ENCODE assay signal across 9 mouse cellular contexts in genomic region chr16:18581623-18582205, GRCm38 (mm10). TPM values are rescaled to one million over a fixed set of nuclear protein-coding genes. Genes with fewer than 3 reads are reported as not detected.
A peak's percentile ranks its signal among the peaks of the same experiment; 100 is the strongest.
DNase-seq lines count a peak whose midpoint lies in the region; ATAC-seq and TF ChIP-seq lines count a peak whose summit lies in the region.
"Had no signal": no experiment of that assay in that cellular context is flagged by ENCODE, and none has a peak within 500 bp of the region (broad histone marks: within the 10 kb centered on the region; RNA-seq: fewer than 3 reads in every experiment).

No protein-coding gene starts in this region.

- H3K36me3 ChIP-seq in forebrain, postnatal 0 days (ENCODE audit: insufficient read depth), result no peaks in the 10 kb centered on the region
- H3K36me3 ChIP-seq in limb, embryonic 12.5 days, result no peaks in the 10 kb centered on the region
- no peaks in the 10 kb centered on the region for H3K36me3 ChIP-seq in neural tube, embryonic 13.5 days

- H3K27ac ChIP-seq in forebrain, postnatal 0 days (ENCODE audit: low read depth, low read length), result no peak overlapping the region
- H3K27ac ChIP-seq in limb, embryonic 12.5 days, result no peak overlapping the region
- no peak overlapping the region for H3K27ac ChIP-seq in neural tube, embryonic 13.5 days (replicated peaks)

- H3K27me3 ChIP-seq in forebrain, postnatal 0 days (ENCODE audit: insufficient read depth, low read length), result peaks cover 73% of the 10 kb centered on the region
- peaks cover 95% of the 10 kb centered on the region for H3K27me3 ChIP-seq in limb, embryonic 12.5 days
- peaks cover 96% of the 10 kb centered on the region for H3K27me3 ChIP-seq in neural tube, embryonic 13.5 days

- H3K9me3 ChIP-seq in forebrain, postnatal 0 days (ENCODE audit: low read length), result no peaks in the 10 kb centered on the region
- no peaks in the 10 kb centered on the region for H3K9me3 ChIP-seq in limb, embryonic 12.5 days
- no peaks in the 10 kb centered on the region; the same call in 1 of the 2 replicates for H3K9me3 ChIP-seq in neural tube, embryonic 13.5 days

- DNase-seq in cerebellum, postnatal 14 days, result peak; percentile 24 to 31
- no peak for DNase-seq in cerebellum, postnatal 4 days (ENCODE audit: low spot score in 2 of 2)
- DNase-seq in Muller cell, postnatal 12 days (ENCODE audit: inconsistent ontology term), result peak; percentile 33
- DNase-seq in forebrain, postnatal 0 days, result no peak
- no peak for DNase-seq in gastrocnemius, adult 8-10 months (ENCODE audit: low spot score in 2 of 2)

- no peak; the same call in 1 of the 2 replicates for TF ChIP-seq CTCF in forebrain, postnatal 0 days (IDR thresholded peaks at IDR 0.05; ENCODE audit: low read depth)

- peak; percentile 52 for ATAC-seq in forebrain, postnatal 0 days
- no peak for ATAC-seq in limb, embryonic 12.5 days (ENCODE audit: insufficient number of reproducible peaks, insufficient read depth, low FRiP score, low TSS enrichment, low read depth)
- ATAC-seq in neural tube, embryonic 13.5 days (ENCODE audit: low read depth), result peak; percentile 17; the same call in 1 of the 2 replicates
- no peak for ATAC-seq in CD4-positive, CD25-positive, alpha-beta regulatory T cell, adult 4 months

- peak overlapping the region; percentile 40 for H3K4me3 ChIP-seq in forebrain, postnatal 0 days (ENCODE audit: low read depth, low read length)
- peak overlapping the region; percentile 39 for H3K4me3 ChIP-seq in limb, embryonic 12.5 days (replicated peaks)
- peak overlapping the region; percentile 36 for H3K4me3 ChIP-seq in neural tube, embryonic 13.5 days
- H3K4me3 ChIP-seq: erythroblast, embryonic 14.5 days had no signal

- H3K9ac ChIP-seq in forebrain, postnatal 0 days, result peak overlapping the region; percentile 41
- peak overlapping the region; percentile 48; the same call in 1 of the 2 replicates for H3K9ac ChIP-seq in limb, embryonic 12.5 days (replicated peaks)
- H3K9ac ChIP-seq in neural tube, embryonic 13.5 days, result peak overlapping the region; percentile 44; the same call in 1 of the 2 replicates

- H3K4me2 ChIP-seq in forebrain, postnatal 0 days (ENCODE audit: low read depth), result peak overlapping the region; percentile 68
- H3K4me2 ChIP-seq in limb, embryonic 12.5 days, result peak overlapping the region; percentile 62
- peak overlapping the region; percentile 58 for H3K4me2 ChIP-seq in neural tube, embryonic 13.5 days

- 2% methylated on average over 60 of the region's 66 CpGs for WGBS in forebrain, postnatal 0 days
- WGBS in limb, embryonic 12.5 days, result 1% methylated on average over 66 of the region's 66 CpGs
- under 1% methylated on average over 66 of the region's 66 CpGs for WGBS in neural tube, embryonic 13.5 days

- H3K4me1 ChIP-seq in forebrain, postnatal 0 days (ENCODE audit: insufficient read depth), result peaks cover 5% of the 10 kb centered on the region; the same call in 1 of the 2 replicates
- H3K4me1 ChIP-seq in limb, embryonic 12.5 days (replicated peaks), result peaks cover 39% of the 10 kb centered on the region
- peaks cover 28% of the 10 kb centered on the region for H3K4me1 ChIP-seq in neural tube, embryonic 13.5 days (replicated peaks)

RNA-seq across cellular contexts. Expression of gene Tbx1, which starts 8.8 kb away (rescaled TPM):
- 0.71 and 1.2 TPM in 2 replicates for total RNA-seq in forebrain, postnatal 0 days (2014; rRNA removed)
- 0.70 and 0.90 TPM in 2 replicates for polyA plus RNA-seq in forebrain, postnatal 0 days (2015; fragmentation: Nextera tagmentation; extraction: Ambion mirVana)
- polyA plus RNA-seq in limb, embryonic 12.5 days (2016; fragmentation: Nextera tagmentation; extraction: Ambion mirVana), result 9.4 and 11.2 TPM in 2 replicates
- polyA plus RNA-seq in neural tube, embryonic 13.5 days (2015; fragmentation: Nextera tagmentation; extraction: Ambion mirVana), result 1.5 and 2.2 TPM in 2 replicates
- 1 to 10 TPM; 3.0 to 5.8 (median 3.9) TPM for total RNA-seq in gastrocnemius, adult 8-10 months (2022)
- polyA plus RNA-seq in CD4-positive, CD25-positive, alpha-beta regulatory T cell, adult 4 months (2017; shearing (Covaris generic)), result not detected
- polyA plus RNA-seq: erythroblast, embryonic 14.5 days had no signal

RNA-seq across cellular contexts. Expression of gene Gp1bb, which starts 40.5 kb away (rescaled TPM):
- 34.1 and 34.2 TPM in 2 replicates for total RNA-seq in forebrain, postnatal 0 days (2014; rRNA removed)
- polyA plus RNA-seq in forebrain, postnatal 0 days (2015; fragmentation: Nextera tagmentation; extraction: Ambion mirVana), result 9.4 and 11.4 TPM in 2 replicates
- polyA plus RNA-seq in limb, embryonic 12.5 days (2016; fragmentation: Nextera tagmentation; extraction: Ambion mirVana), result 3.9 and 4.3 TPM in 2 replicates
- polyA plus RNA-seq in neural tube, embryonic 13.5 days (2015; fragmentation: Nextera tagmentation; extraction: Ambion mirVana), result 9.5 and 13.6 TPM in 2 replicates
- total RNA-seq in gastrocnemius, adult 8-10 months (2022), result not detected
- polyA plus RNA-seq in CD4-positive, CD25-positive, alpha-beta regulatory T cell, adult 4 months (2017; shearing (Covaris generic)), result not detected

RNA-seq across cellular contexts. Expression of gene Gm49601, which starts 44.5 kb away (rescaled TPM):
- total RNA-seq in forebrain, postnatal 0 days (2014; rRNA removed), result 32.7 and 33.4 TPM in 2 replicates
- 3.6 and 4.9 TPM in 2 replicates for polyA plus RNA-seq in forebrain, postnatal 0 days (2015; fragmentation: Nextera tagmentation; extraction: Ambion mirVana)
- polyA plus RNA-seq in limb, embryonic 12.5 days (2016; fragmentation: Nextera tagmentation; extraction: Ambion mirVana), result 5.2 and 6.8 TPM in 2 replicates
- 14.1 and 19.2 TPM in 2 replicates for polyA plus RNA-seq in neural tube, embryonic 13.5 days (2015; fragmentation: Nextera tagmentation; extraction: Ambion mirVana)
- total RNA-seq in gastrocnemius, adult 8-10 months (2022), result under 1 TPM in 3 of 4 experiments, not detected in 1; 0.29 to 0.48 (median 0.47) TPM
- not detected for polyA plus RNA-seq in CD4-positive, CD25-positive, alpha-beta regulatory T cell, adult 4 months (2017; shearing (Covaris generic))

RNA-seq across cellular contexts. Expression of gene Sept5, which starts 48.0 kb away (rescaled TPM):
- total RNA-seq in forebrain, postnatal 0 days (2014; rRNA removed), result 372 and 373 TPM in 2 replicates
- 265 and 267 TPM in 2 replicates for polyA plus RNA-seq in forebrain, postnatal 0 days (2015; fragmentation: Nextera tagmentation; extraction: Ambion mirVana)
- 31.7 and 34.2 TPM in 2 replicates for polyA plus RNA-seq in limb, embryonic 12.5 days (2016; fragmentation: Nextera tagmentation; extraction: Ambion mirVana)
- 163 and 189 TPM in 2 replicates for polyA plus RNA-seq in neural tube, embryonic 13.5 days (2015; fragmentation: Nextera tagmentation; extraction: Ambion mirVana)
- 1 to 10 TPM; 1.7 to 2.7 (median 2.3) TPM for total RNA-seq in gastrocnemius, adult 8-10 months (2022)
- polyA plus RNA-seq in CD4-positive, CD25-positive, alpha-beta regulatory T cell, adult 4 months (2017; shearing (Covaris generic)), result 1 to 10 TPM in 1 of 2 experiments, under 1 TPM in 1; 0.36 to 1.5 TPM
- polyA plus RNA-seq: erythroblast, embryonic 14.5 days had no signal

Comparison
In these comparisons a context has a peak if more than half of its experiments do, and no peak if none do; other contexts are left out.
1. DNase-seq: peak in cerebellum, postnatal 14 days (2 of 2) and Muller cell, postnatal 12 days (single experiment); none in cerebellum, postnatal 4 days (0 of 2), forebrain, postnatal 0 days (single experiment) and gastrocnemius, adult 8-10 months (0 of 2).
2. ATAC-seq: peak in forebrain, postnatal 0 days (single experiment) and neural tube, embryonic 13.5 days (single experiment); none in limb, embryonic 12.5 days (single experiment) and CD4-positive, CD25-positive, alpha-beta regulatory T cell, adult 4 months (single experiment).
3. Peak in every context shown above with its lines, with median percentiles within 50 percentile points of each other: H3K4me2 ChIP-seq, H3K4me3 ChIP-seq and H3K9ac ChIP-seq.